Mouse (Mus musculus): ENCODE measurements at regions not wholly inside any gene's neighbourhood (a gene's known extent, or its start where the extent isn't known, plus 50 kb on each side); places are given as distances from the start of the nearest gene placed in this dataset.

DNA sequence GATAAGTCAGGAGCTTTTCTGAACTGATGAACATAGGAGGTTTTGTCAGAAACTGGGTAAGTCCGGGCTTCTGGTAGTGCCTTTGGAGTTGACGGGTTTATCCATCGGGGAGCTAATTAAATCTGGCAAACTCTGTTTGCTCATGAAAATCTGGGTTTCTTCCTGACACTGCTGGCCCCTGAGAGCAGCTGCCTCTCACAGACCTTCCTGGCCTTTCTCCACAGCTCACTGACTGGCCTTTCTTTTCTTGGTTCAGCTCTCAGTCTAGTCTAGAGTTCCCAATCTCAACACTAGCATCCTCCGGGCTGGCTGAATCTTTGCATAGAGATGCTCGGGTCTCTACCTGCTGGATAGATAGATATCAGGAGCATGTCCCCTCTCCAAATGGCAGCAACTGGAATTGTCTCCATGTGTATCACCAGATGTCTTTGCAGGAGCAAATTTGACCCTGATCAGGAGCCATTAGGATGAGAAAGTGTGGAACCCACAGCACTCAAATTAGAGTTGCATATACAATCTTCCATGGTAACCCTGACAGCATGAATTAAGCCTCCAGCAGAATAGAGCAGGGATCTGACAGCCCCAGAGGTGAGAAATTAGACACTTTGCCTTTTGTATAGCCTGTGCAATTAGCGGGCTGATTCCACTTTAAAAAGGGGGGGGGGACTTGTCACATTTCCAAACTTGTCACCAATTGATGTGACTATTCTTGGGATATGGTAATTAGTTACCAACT lies 63.2 kb upstream of the Elk3 start:
- H3K27ac ChIP-seq (ENCODE audit: low read depth, low read length): no peak overlapping the region
- peaks cover 4% of the 10 kb centered on the region; the same call in 1 of the 2 replicates for H3K4me1 ChIP-seq (replicated peaks; ENCODE audit: control insufficient read depth, insufficient read depth, low read length)
- no peak overlapping the region for H3K4me2 ChIP-seq
- no peak overlapping the region for H3K4me3 ChIP-seq (ENCODE audit: low read depth, low read length)
- 81% methylated on average over 6 of the region's 6 CpGs for WGBS
- DNase-seq (ENCODE audit: low spot score): no peak
- H3K27me3 ChIP-seq (replicated peaks; ENCODE audit: control insufficient read depth, insufficient read depth, low read length): no peaks in the 10 kb centered on the region
- ATAC-seq (replicated peaks; ENCODE audit: low FRiP score): no peak
- H3K36me3 ChIP-seq (ENCODE audit: control insufficient read depth, insufficient read depth, low read length): no peaks in the 10 kb centered on the region
- H3K9me3 ChIP-seq (ENCODE audit: control insufficient read depth, low read length): no peaks in the 10 kb centered on the region
- H3K9ac ChIP-seq (ENCODE audit: low read depth, low read length): no peak overlapping the region

DNA sequence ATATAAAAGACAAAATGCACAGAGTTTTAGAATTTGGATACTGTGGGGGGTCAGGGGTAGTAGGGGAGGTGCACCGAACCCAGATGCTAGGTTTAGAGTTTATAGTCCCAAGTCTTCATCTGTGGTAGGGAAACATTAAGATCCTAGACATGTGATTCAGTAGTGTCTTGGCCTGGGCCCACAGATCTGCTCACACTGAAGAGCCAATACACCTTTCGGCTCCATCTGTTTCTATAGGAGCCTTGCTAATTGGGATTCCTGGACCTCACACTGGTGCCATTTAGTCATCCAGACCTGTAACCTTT lies 63.7 kb upstream of the Elk3 start:
- H3K4me1 ChIP-seq (replicated peaks; ENCODE audit: control insufficient read depth, insufficient read depth, low read length): peaks cover 4% of the 10 kb centered on the region; the same call in 1 of the 2 replicates
- no peak for DNase-seq (ENCODE audit: low spot score)
- no peak overlapping the region for H3K4me3 ChIP-seq (ENCODE audit: low read depth, low read length)
- no peaks in the 10 kb centered on the region for H3K9me3 ChIP-seq (ENCODE audit: control insufficient read depth, low read length)
- H3K27me3 ChIP-seq (replicated peaks; ENCODE audit: control insufficient read depth, insufficient read depth, low read length): no peaks in the 10 kb centered on the region
- 83% methylated on average over 2 of the region's 2 CpGs for WGBS
- no peak overlapping the region for H3K9ac ChIP-seq (ENCODE audit: low read depth, low read length)
- no peak overlapping the region for H3K27ac ChIP-seq (ENCODE audit: low read depth, low read length)
- no peak overlapping the region for H3K4me2 ChIP-seq
- no peak for ATAC-seq (replicated peaks; ENCODE audit: low FRiP score)
- no peaks in the 10 kb centered on the region for H3K36me3 ChIP-seq (ENCODE audit: control insufficient read depth, insufficient read depth, low read length)

DNA sequence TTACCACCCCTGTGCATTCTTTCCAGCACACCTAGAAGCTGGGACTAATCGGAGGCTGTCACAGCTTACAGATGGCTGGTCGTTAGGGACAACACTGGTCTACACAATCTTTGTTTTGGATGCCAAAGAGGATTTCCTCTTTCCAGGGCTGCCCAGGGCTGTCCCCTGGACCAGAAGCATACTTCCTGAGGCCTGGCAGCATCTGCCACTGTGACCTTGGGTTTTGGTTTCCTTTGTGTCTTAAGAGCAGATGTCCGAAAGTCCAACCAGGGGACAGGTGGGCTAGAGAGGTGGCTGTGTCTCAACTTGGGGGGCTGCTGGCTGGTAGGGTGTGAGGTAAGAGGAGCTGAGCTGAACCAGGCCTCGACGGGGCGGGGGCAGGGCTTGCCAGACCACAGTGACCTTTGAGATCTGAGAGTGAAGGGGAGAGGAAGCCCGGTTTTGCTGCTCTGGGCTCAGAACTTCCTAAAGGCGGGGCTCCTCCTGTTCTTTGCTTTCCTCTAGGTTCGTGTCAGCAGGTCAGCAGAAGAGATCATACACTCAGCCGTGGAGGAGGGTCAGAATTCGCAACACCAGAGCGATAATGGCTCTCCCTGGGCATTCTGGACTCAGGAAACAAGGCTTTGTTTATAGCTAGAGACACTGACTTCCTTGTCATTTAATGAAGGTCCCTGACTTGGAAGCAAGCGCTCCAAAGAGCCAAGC lies 64.2 kb upstream of the Elk3 start:
- ATAC-seq (replicated peaks; ENCODE audit: low FRiP score) (0 out of 2 replicates have a peak, but pooled peaks have one; percentile 23), DNase-seq (ENCODE audit: low spot score) (no peak)

DNA sequence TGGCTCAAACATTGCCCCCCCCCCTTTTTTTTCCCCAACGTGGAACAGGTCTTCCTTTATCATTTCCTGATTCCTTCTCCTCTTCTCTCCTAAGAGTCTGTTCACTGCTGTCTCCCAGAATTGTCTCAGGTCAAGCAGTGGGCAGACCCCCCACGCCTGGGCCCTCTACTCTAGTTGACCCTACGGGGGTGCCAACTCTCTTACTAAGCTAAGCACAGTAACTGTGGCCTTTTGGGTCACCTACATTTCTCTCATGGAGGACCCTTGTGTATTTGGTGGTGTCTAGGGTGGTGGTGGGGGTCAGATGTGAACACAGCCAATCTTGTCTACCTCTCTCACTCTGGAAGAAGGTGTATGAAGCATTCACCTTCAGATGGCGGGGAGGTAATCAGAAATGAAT lies 64.8 kb upstream of the Elk3 start:
- ATAC-seq (replicated peaks; ENCODE audit: low FRiP score) (no peak), DNase-seq (ENCODE audit: low spot score) (no peak)
- 0 out of 2 replicates have a peak overlapping the region, but pooled peaks have one; percentile 19 for H3K27ac ChIP-seq (ENCODE audit: low read depth, low read length)
- no peak overlapping the region for H3K9ac ChIP-seq (ENCODE audit: low read depth, low read length)
- WGBS: 63% methylated on average over 4 of the region's 4 CpGs
- H3K4me3 ChIP-seq (ENCODE audit: low read depth, low read length): no peak overlapping the region
- H3K4me2 ChIP-seq: no peak overlapping the region
- no peaks in the 10 kb centered on the region for H3K9me3 ChIP-seq (ENCODE audit: control insufficient read depth, low read length)
- peaks cover 4% of the 10 kb centered on the region; the same call in 1 of the 2 replicates for H3K4me1 ChIP-seq (replicated peaks; ENCODE audit: control insufficient read depth, insufficient read depth, low read length)
- H3K27me3 ChIP-seq (replicated peaks; ENCODE audit: control insufficient read depth, insufficient read depth, low read length): no peaks in the 10 kb centered on the region
- H3K36me3 ChIP-seq (ENCODE audit: control insufficient read depth, insufficient read depth, low read length): no peaks in the 10 kb centered on the region

More for the DNA sequence above, 64.2 kb upstream of the Elk3 start:
- Histone ChIP-seq H3K4me1 (replicated peaks; ENCODE audit: control insufficient read depth, insufficient read depth, low read length) (peaks cover 4% of the 10 kb centered on the region; the same call in 1 of the 2 replicates), H3K9me3 (ENCODE audit: control insufficient read depth, low read length) (no peaks in the 10 kb centered on the region), H3K27me3 (replicated peaks; ENCODE audit: control insufficient read depth, insufficient read depth, low read length) (no peaks in the 10 kb centered on the region), H3K36me3 (ENCODE audit: control insufficient read depth, insufficient read depth, low read length) (no peaks in the 10 kb centered on the region), H3K4me2 (no peak overlapping the region), H3K4me3 (ENCODE audit: low read depth, low read length) (no peak overlapping the region), H3K27ac (ENCODE audit: low read depth, low read length) (no peak overlapping the region), H3K9ac (ENCODE audit: low read depth, low read length) (no peak overlapping the region; the same call in 1 of the 2 replicates)
- 36% methylated on average over 13 of the region's 13 CpGs for WGBS

DNA sequence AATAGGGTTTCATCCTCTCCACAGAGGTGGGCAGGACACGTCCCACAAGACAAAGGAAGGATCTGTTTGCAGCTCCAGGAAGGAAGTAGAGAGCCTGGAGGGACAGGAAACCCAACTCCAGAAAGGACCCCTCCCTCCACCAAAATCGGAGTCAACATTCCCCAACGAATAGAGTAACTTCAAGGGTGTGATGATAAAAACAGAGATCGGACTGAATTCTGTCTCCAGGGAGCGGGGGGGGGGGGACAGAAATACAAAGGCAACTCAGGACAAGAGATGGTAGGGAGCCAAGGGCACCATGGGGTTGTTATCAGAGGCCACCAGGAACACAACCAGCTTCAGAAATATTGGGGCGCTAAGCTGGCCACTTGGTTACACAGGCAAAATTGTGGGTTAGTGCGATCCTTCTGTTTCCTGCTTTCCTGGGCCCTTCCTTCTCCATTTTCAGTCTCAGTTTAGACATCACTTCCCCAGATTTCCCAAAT lies 65.6 kb upstream of the Elk3 start:
- no peaks in the 10 kb centered on the region for H3K9me3 ChIP-seq (ENCODE audit: control insufficient read depth, low read length)
- H3K4me1 ChIP-seq (replicated peaks; ENCODE audit: control insufficient read depth, insufficient read depth, low read length): peaks cover 4% of the 10 kb centered on the region; the same call in 1 of the 2 replicates
- H3K27me3 ChIP-seq (replicated peaks; ENCODE audit: control insufficient read depth, insufficient read depth, low read length): no peaks in the 10 kb centered on the region
- no peak for DNase-seq (ENCODE audit: low spot score)
- no peak overlapping the region for H3K4me3 ChIP-seq (ENCODE audit: low read depth, low read length)
- H3K36me3 ChIP-seq (ENCODE audit: control insufficient read depth, insufficient read depth, low read length): no peaks in the 10 kb centered on the region
- H3K4me2 ChIP-seq: no peak overlapping the region
- no peak overlapping the region for H3K9ac ChIP-seq (ENCODE audit: low read depth, low read length)
- no peak overlapping the region for H3K27ac ChIP-seq (ENCODE audit: low read depth, low read length)
- 42% methylated on average over 7 of the region's 7 CpGs for WGBS
- ATAC-seq (replicated peaks; ENCODE audit: low FRiP score): no peak

DNA sequence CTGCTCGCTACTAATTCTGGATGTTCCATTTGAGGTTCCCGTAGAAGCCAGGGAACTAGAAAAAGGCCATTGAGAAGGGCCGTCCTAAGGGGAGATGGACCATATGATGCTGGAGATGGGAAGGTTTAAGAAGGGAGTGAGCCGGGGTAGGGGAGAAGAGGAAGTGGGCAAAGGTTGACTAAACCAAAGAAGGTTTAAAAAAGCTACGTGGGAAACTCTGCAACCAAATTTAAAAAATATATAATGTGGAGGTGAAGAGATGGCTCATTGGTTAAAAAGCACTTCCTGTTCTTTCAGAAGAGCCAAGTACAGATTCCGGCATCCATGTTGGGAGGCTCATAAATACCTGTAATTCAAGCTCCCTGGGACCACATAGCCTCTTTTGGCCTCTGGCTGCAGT lies 63.9 kb upstream of the Lta4h start:
- Histone ChIP-seq H3K9ac (ENCODE audit: low read depth, low read length) (no peak overlapping the region), H3K9me3 (ENCODE audit: control insufficient read depth, low read length) (no peaks in the 10 kb centered on the region), H3K4me1 (replicated peaks; ENCODE audit: control insufficient read depth, insufficient read depth, low read length) (no peaks in the 10 kb centered on the region), H3K4me3 (ENCODE audit: low read depth, low read length) (no peak overlapping the region), H3K4me2 (no peak overlapping the region), H3K27ac (ENCODE audit: low read depth, low read length) (no peak overlapping the region), H3K27me3 (replicated peaks; ENCODE audit: control insufficient read depth, insufficient read depth, low read length) (no peaks in the 10 kb centered on the region), H3K36me3 (ENCODE audit: control insufficient read depth, insufficient read depth, low read length) (no peaks in the 10 kb centered on the region)
- ATAC-seq (replicated peaks; ENCODE audit: low FRiP score): no peak
- 76% methylated on average over 6 of the region's 6 CpGs for WGBS
- DNase-seq (ENCODE audit: low spot score): no peak

DNA sequence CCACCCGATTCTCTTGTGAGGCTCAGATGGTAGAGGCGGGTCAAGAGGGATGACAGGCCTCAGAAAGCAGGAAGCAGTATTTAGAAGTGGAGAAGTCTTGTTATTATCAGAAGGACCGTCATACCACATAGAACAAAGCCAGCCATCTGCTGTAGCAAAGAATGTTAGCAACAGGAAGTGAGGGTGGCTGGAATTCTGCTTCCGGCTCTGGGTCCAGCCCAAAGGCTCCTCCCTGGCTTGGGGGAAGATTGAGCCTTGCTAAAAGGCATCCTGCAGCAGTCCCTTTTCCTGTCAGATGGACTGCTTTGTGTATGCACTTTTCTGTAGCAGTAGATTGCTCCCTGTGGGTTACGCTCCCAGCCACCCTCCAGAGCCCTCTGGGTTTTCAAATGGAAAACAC lies 61.9 kb upstream of the Lta4h start:
- ATAC-seq (replicated peaks; ENCODE audit: low FRiP score): peak; percentile 49
- no peak overlapping the region for H3K4me3 ChIP-seq (ENCODE audit: low read depth, low read length)
- no peaks in the 10 kb centered on the region for H3K9me3 ChIP-seq (ENCODE audit: control insufficient read depth, low read length)
- DNase-seq (ENCODE audit: low spot score): no peak
- no peaks in the 10 kb centered on the region for H3K27me3 ChIP-seq (replicated peaks; ENCODE audit: control insufficient read depth, insufficient read depth, low read length)
- no peak overlapping the region for H3K9ac ChIP-seq (ENCODE audit: low read depth, low read length)
- no peak overlapping the region for H3K27ac ChIP-seq (ENCODE audit: low read depth, low read length)
- H3K4me2 ChIP-seq: no peak overlapping the region
- no peaks in the 10 kb centered on the region for H3K36me3 ChIP-seq (ENCODE audit: control insufficient read depth, insufficient read depth, low read length)
- H3K4me1 ChIP-seq (replicated peaks; ENCODE audit: control insufficient read depth, insufficient read depth, low read length): no peaks in the 10 kb centered on the region
- WGBS: 49% methylated on average over 5 of the region's 5 CpGs

DNA sequence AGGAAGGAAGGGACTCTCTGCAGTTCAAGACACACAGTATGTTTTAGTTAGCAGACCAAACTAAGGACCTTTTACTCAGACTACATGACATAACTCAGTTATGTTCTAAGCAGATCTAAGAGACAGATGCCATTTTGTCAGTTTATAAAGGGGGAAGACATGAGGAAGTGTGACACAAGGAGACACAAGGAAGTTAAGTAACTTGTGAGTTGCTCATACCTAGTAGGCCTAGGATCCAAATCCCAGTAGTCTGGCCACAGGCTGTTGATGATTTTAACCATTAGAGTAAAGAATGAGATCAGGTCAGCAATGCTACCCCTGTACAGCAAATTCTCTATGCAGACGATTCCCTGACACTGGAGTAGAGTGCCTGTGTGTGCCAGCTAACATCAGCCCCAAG lies 59.3 kb upstream of the Lta4h start:
- ATAC-seq (replicated peaks; ENCODE audit: low FRiP score): no peak
- 80% methylated on average over 1 of the region's 1 CpGs for WGBS

DNA sequence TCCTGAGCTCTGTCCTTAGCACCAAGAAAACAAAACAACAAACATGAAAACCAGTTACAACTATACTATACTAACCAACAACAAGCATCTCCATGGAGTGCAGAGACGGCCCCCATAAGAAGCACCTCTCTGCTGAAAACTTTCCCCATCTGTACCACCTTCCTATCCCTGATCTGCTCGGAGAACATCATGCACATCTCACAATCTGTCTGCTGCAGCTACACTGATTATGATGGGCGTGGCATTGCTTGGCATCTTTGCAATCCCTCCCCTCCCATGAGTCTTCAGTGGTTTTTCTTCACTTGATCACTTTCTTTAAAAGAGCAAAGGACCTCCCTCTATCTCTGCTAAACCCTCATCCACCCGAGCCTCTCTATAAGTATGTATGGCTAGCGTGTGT lies 55.5 kb upstream of the Lta4h start:
- Histone ChIP-seq H3K4me2 (no peak overlapping the region), H3K27me3 (replicated peaks; ENCODE audit: control insufficient read depth, insufficient read depth, low read length) (no peaks in the 10 kb centered on the region), H3K4me3 (ENCODE audit: low read depth, low read length) (no peak overlapping the region), H3K9me3 (ENCODE audit: control insufficient read depth, low read length) (no peaks in the 10 kb centered on the region), H3K36me3 (ENCODE audit: control insufficient read depth, insufficient read depth, low read length) (no peaks in the 10 kb centered on the region), H3K9ac (ENCODE audit: low read depth, low read length) (no peak overlapping the region), H3K4me1 (replicated peaks; ENCODE audit: control insufficient read depth, insufficient read depth, low read length) (no peaks in the 10 kb centered on the region), H3K27ac (ENCODE audit: low read depth, low read length) (no peak overlapping the region)
- ATAC-seq (replicated peaks; ENCODE audit: low FRiP score): no peak
- WGBS: 66% methylated on average over 5 of the region's 5 CpGs
- DNase-seq (ENCODE audit: low spot score): no peak

More for the DNA sequence above, 59.3 kb upstream of the Lta4h start:
- no peak overlapping the region for H3K4me3 ChIP-seq (ENCODE audit: low read depth, low read length)
- H3K27ac ChIP-seq (ENCODE audit: low read depth, low read length): no peak overlapping the region
- no peak overlapping the region for H3K4me2 ChIP-seq
- H3K36me3 ChIP-seq (ENCODE audit: control insufficient read depth, insufficient read depth, low read length): no peaks in the 10 kb centered on the region
- no peak overlapping the region for H3K9ac ChIP-seq (ENCODE audit: low read depth, low read length)
- no peak for DNase-seq (ENCODE audit: low spot score)
- no peaks in the 10 kb centered on the region for H3K4me1 ChIP-seq (replicated peaks; ENCODE audit: control insufficient read depth, insufficient read depth, low read length)
- no peaks in the 10 kb centered on the region for H3K27me3 ChIP-seq (replicated peaks; ENCODE audit: control insufficient read depth, insufficient read depth, low read length)
- no peaks in the 10 kb centered on the region for H3K9me3 ChIP-seq (ENCODE audit: control insufficient read depth, low read length)
